Mouse (Mus musculus): ENCODE results near the gene Slain1.

Slain1 gene

GRCm38 (mm10) chr14:103667036-103667435 lies 17.0 kb downstream of the Slain1 start:
- no peak for DNase-seq

- no peak for DNase-seq
Measured at GRCm38 (mm10) chr14:103679395-103680217, 29.6 kb downstream of the Slain1 start.

- DNase-seq = no peak
Measured at GRCm38 (mm10) chr14:103680285-103680819, 30.3 kb downstream of the Slain1 start.

- DNase-seq = no peak
Measured at GRCm38 (mm10) chr14:103682633-103683390, 32.8 kb downstream of the Slain1 start.

- no peak for DNase-seq
Measured at GRCm38 (mm10) chr14:103686994-103687393, 37.0 kb downstream of the Slain1 start.

- DNase-seq = peak; percentile 58
Measured at GRCm38 (mm10) chr14:103694295-103694694, 44.3 kb downstream of the Slain1 start.

- DNase-seq = no peak
Measured at GRCm38 (mm10) chr14:103695620-103696019, 45.6 kb downstream of the Slain1 start.

- peak; percentile 19 for DNase-seq
Measured at GRCm38 (mm10) chr14:103697101-103697500, 47.1 kb downstream of the Slain1 start.

GRCm38 (mm10) chr14:103699308-103699707 lies 49.3 kb downstream of the Slain1 start:
- no peak for DNase-seq

- DNase-seq = no peak
Measured at GRCm38 (mm10) chr14:103702516-103702915, 52.5 kb downstream of the Slain1 start.

- DNase-seq = no peak
Measured at GRCm38 (mm10) chr14:103704771-103705170, 54.7 kb downstream of the Slain1 start.

GRCm38 (mm10) chr14:103706347-103706746 lies 56.3 kb downstream of the Slain1 start:
- DNase-seq = no peak

GRCm38 (mm10) chr14:103708601-103709000 lies 58.6 kb downstream of the Slain1 start:
- no peak for DNase-seq

- DNase-seq = no peak
Measured at GRCm38 (mm10) chr14:103709261-103709660, 59.2 kb downstream of the Slain1 start.

GRCm38 (mm10) chr14:103712986-103713385 lies 63.0 kb downstream of the Slain1 start:
- no peak for DNase-seq

GRCm38 (mm10) chr14:103717516-103717915 lies 67.5 kb downstream of the Slain1 start:
- no peak for DNase-seq

GRCm38 (mm10) chr14:103717979-103718378 lies 68.0 kb downstream of the Slain1 start:
- DNase-seq = no peak

GRCm38 (mm10) chr14:103718393-103718792 lies 68.4 kb downstream of the Slain1 start:
- no peak for DNase-seq

GRCm38 (mm10) chr14:103718836-103719575 lies 69.0 kb downstream of the Slain1 start:
- DNase-seq = peak; percentile 60

GRCm38 (mm10) chr14:103720163-103720562 lies 70.1 kb downstream of the Slain1 start:
- no peak for DNase-seq

- DNase-seq = no peak
Measured at GRCm38 (mm10) chr14:103720637-103721355, 70.8 kb downstream of the Slain1 start.

- DNase-seq = no peak
Measured at GRCm38 (mm10) chr14:103723314-103723713, 73.3 kb downstream of the Slain1 start.
